22 mouse cellular contexts compared by ENCODE assay signal in genomic region chr5:136152365-136152764, GRCm38 (mm10). TPM values are rescaled to one million over a fixed set of nuclear protein-coding genes. Genes with fewer than 3 reads are reported as not detected.
DNase-seq lines count a peak whose midpoint lies in the region; ATAC-seq and TF ChIP-seq lines count a peak whose summit lies in the region.
"Had no signal": no experiment of that assay in that cellular context is flagged by ENCODE, and none has a peak within 500 bp of the region (broad histone marks: within the 10 kb centered on the region; RNA-seq: fewer than 3 reads in every experiment).

No protein-coding gene starts in this region.

- H3K27me3 ChIP-seq in cerebellum, adult 2 months (ENCODE audit: control insufficient read depth, insufficient read depth, low read length), result no peaks in the 10 kb centered on the region
- no peaks in the 10 kb centered on the region for H3K27me3 ChIP-seq in heart, embryonic 11.5 days (ENCODE audit: control insufficient read depth, insufficient read depth, low read length)
- no peaks in the 10 kb centered on the region for H3K27me3 ChIP-seq in megakaryocyte, embryonic 14.5 days (replicated peaks)
- H3K27me3 ChIP-seq: forebrain, embryonic 15.5 days; hindbrain, embryonic 13.5 days; limb, embryonic 12.5 days; liver, embryonic 12.5 days; stomach, embryonic 15.5 days had no signal

- no peak overlapping the region for H3K4me2 ChIP-seq in heart, embryonic 11.5 days
- H3K4me2 ChIP-seq: forebrain, embryonic 15.5 days; hindbrain, embryonic 13.5 days; limb, embryonic 12.5 days; liver, embryonic 12.5 days; stomach, embryonic 15.5 days had no signal

- no peak for TF ChIP-seq CTCF in cerebellum, adult 2 months (IDR thresholded peaks at IDR 0.05; ENCODE audit: borderline replicate concordance, insufficient read depth, low read depth, low read length)

- H3K9me3 ChIP-seq in heart, embryonic 11.5 days (replicated peaks; ENCODE audit: control insufficient read depth, low read length), result no peaks in the 10 kb centered on the region
- no peaks in the 10 kb centered on the region for H3K9me3 ChIP-seq in megakaryocyte, embryonic 14.5 days
- H3K9me3 ChIP-seq: forebrain, embryonic 15.5 days; hindbrain, embryonic 13.5 days; limb, embryonic 12.5 days; liver, embryonic 12.5 days; stomach, embryonic 15.5 days had no signal

- no peak for TF ChIP-seq POLR2A in cerebellum, adult 2 months (IDR thresholded peaks at IDR 0.05; ENCODE audit: borderline replicate concordance, insufficient read depth, low read length)

- H3K36me3 ChIP-seq in heart, embryonic 11.5 days (ENCODE audit: control insufficient read depth, insufficient read depth, low read length), result no peaks in the 10 kb centered on the region
- peaks cover 46% of the 10 kb centered on the region for H3K36me3 ChIP-seq in megakaryocyte, embryonic 14.5 days (replicated peaks; ENCODE audit: low read length)
- H3K36me3 ChIP-seq: forebrain, embryonic 15.5 days; limb, embryonic 12.5 days; liver, embryonic 12.5 days; stomach, embryonic 15.5 days had no signal

- ATAC-seq in heart, embryonic 11.5 days (replicated peaks; ENCODE audit: insufficient number of reproducible peaks, low FRiP score, low TSS enrichment), result no peak
- ATAC-seq in megakaryocyte, adult 5-6 weeks (ENCODE audit: poor library complexity, severe bottlenecking), result no peak
- ATAC-seq: forebrain, embryonic 15.5 days; liver, embryonic 12.5 days had no signal

- no peak overlapping the region for H3K9ac ChIP-seq in heart, embryonic 11.5 days (ENCODE audit: low read depth, low read length)
- H3K9ac ChIP-seq: forebrain, embryonic 15.5 days; hindbrain, embryonic 13.5 days; limb, embryonic 12.5 days; liver, embryonic 12.5 days; stomach, embryonic 15.5 days had no signal

- no peak overlapping the region for H3K4me3 ChIP-seq in cerebellum, adult 2 months (replicated peaks; ENCODE audit: insufficient read depth, low read depth, low read length)
- no peak overlapping the region for H3K4me3 ChIP-seq in heart, embryonic 11.5 days (ENCODE audit: low read depth, low read length)
- H3K4me3 ChIP-seq in megakaryocyte, embryonic 14.5 days (replicated peaks), result peak overlapping the region; percentile 47
- H3K4me3 ChIP-seq: forebrain, embryonic 15.5 days; hindbrain, embryonic 13.5 days; limb, embryonic 12.5 days; liver, embryonic 12.5 days; stomach, embryonic 15.5 days had no signal

- 23% methylated on average over 8 of the region's 8 CpGs for WGBS in cerebellum, adult 2 months
- WGBS in heart, embryonic 11.5 days (ENCODE audit: insufficient replicate concordance), result 74% methylated on average over 8 of the region's 8 CpGs

- H3K4me1 ChIP-seq in cerebellum, adult 2 months (ENCODE audit: control insufficient read depth, insufficient read depth, low read length), result no peaks in the 10 kb centered on the region
- H3K4me1 ChIP-seq in heart, embryonic 11.5 days (ENCODE audit: control insufficient read depth, insufficient read depth, low read length), result no peaks in the 10 kb centered on the region
- H3K4me1 ChIP-seq in megakaryocyte, embryonic 14.5 days, result peaks cover 73% of the 10 kb centered on the region
- H3K4me1 ChIP-seq: forebrain, embryonic 15.5 days; hindbrain, embryonic 13.5 days; limb, embryonic 12.5 days; stomach, embryonic 15.5 days had no signal

- no peak overlapping the region for H3K27ac ChIP-seq in cerebellum, adult 2 months (ENCODE audit: insufficient read depth, low read length)
- H3K27ac ChIP-seq in heart, embryonic 11.5 days (ENCODE audit: low read depth, low read length), result no peak overlapping the region
- H3K27ac ChIP-seq: forebrain, embryonic 15.5 days; hindbrain, embryonic 13.5 days; limb, embryonic 12.5 days; liver, embryonic 12.5 days; stomach, embryonic 15.5 days had no signal

- peak; percentile 53 to 67 for DNase-seq in cerebellum, postnatal 10 days
- no peak for DNase-seq in cerebellum, adult 2 months
- peak; percentile 32 for DNase-seq in heart, adult 8-10 months (ENCODE audit: low spot score)
- DNase-seq in skeletal muscle tissue, adult 2 months (ENCODE audit: low read depth, low spot score), result peak; percentile 24
- no peak for DNase-seq in layer of hippocampus, postnatal 36 days
- DNase-seq: adrenal gland, postnatal 10 days; cerebellum, adult 18-20 months; cerebellum, postnatal 36 days; kidney, adult 11 months; lung, adult 18-20 months; lung, postnatal 14 days; midbrain, embryonic 14.5 days; thymus, adult 2 months; thymus, postnatal 4 days had no signal

RNA-seq across cellular contexts. Expression of gene Alkbh4, which starts 16.4 kb away (rescaled TPM):
- 15.7 and 17.2 TPM in 2 replicates for polyA plus RNA-seq in cerebellum, adult 2 months (2012; rRNA removed)
- 1 to 10 TPM; 4.0 to 5.4 (median 4.6) TPM for total RNA-seq in heart, adult 8-10 months (2022)
- polyA plus RNA-seq in heart, embryonic 11.5 days (2014; fragmentation: Nextera tagmentation; extraction: Ambion mirVana), result 15.8 and 16.7 TPM in 2 replicates
- polyA plus RNA-seq in megakaryocyte, embryonic 14.5 days (2012; ENCODE audit: insufficient read depth, low replicate concordance), result 37.3 and 77.1 TPM in 2 replicates
- 14.0 and 19.8 TPM in 2 replicates for total RNA-seq in megakaryocyte, adult 5-6 weeks (2015)
- total RNA-seq in megakaryocyte, adult 5-6 weeks (2017), result 11.2 and 15.2 TPM in 2 replicates
- 10 to 100 TPM in 1 of 2 experiments, 1 to 10 TPM in 1; 9.8 to 10.2 TPM for total RNA-seq in layer of hippocampus, postnatal 36 days (2021)

RNA-seq across cellular contexts. Expression of gene Lrwd1, which starts 16.5 kb away (rescaled TPM):
- polyA plus RNA-seq in cerebellum, adult 2 months (2012; rRNA removed), result 21.5 and 23.7 TPM in 2 replicates
- 1 to 10 TPM; 5.4 to 6.9 (median 6.0) TPM for total RNA-seq in heart, adult 8-10 months (2022)
- 21.7 and 22.6 TPM in 2 replicates for polyA plus RNA-seq in heart, embryonic 11.5 days (2014; fragmentation: Nextera tagmentation; extraction: Ambion mirVana)
- polyA plus RNA-seq in megakaryocyte, embryonic 14.5 days (2012; ENCODE audit: insufficient read depth, low replicate concordance), result 47.2 and 54.5 TPM in 2 replicates
- 12.3 and 16.0 TPM in 2 replicates for total RNA-seq in megakaryocyte, adult 5-6 weeks (2015)
- total RNA-seq in megakaryocyte, adult 5-6 weeks (2017), result 40.9 and 58.5 TPM in 2 replicates
- total RNA-seq in layer of hippocampus, postnatal 36 days (2021), result 10 to 100 TPM; 14.5 to 17.3 TPM

RNA-seq across cellular contexts. Expression of gene Orai2, which starts 18.1 kb away (rescaled TPM):
- polyA plus RNA-seq in cerebellum, adult 2 months (2012; rRNA removed), result 64.9 and 66.9 TPM in 2 replicates
- total RNA-seq in heart, adult 8-10 months (2022), result 1 to 10 TPM in 1 of 4 experiments, under 1 TPM in 3; 0.31 to 1.3 (median 0.67) TPM
- 2.5 and 2.7 TPM in 2 replicates for polyA plus RNA-seq in heart, embryonic 11.5 days (2014; fragmentation: Nextera tagmentation; extraction: Ambion mirVana)
- 23.2 and 25.7 TPM in 2 replicates for polyA plus RNA-seq in megakaryocyte, embryonic 14.5 days (2012; ENCODE audit: insufficient read depth, low replicate concordance)
- total RNA-seq in megakaryocyte, adult 5-6 weeks (2015), result 26.1 and 26.5 TPM in 2 replicates
- total RNA-seq in megakaryocyte, adult 5-6 weeks (2017), result 42.8 and 48.1 TPM in 2 replicates
- 100 to 1,000 TPM; 144 to 145 TPM for total RNA-seq in layer of hippocampus, postnatal 36 days (2021)

RNA-seq across cellular contexts. Expression of gene Polr2j, which starts 35.9 kb away (rescaled TPM):
- 121 and 123 TPM in 2 replicates for polyA plus RNA-seq in cerebellum, adult 2 months (2012; rRNA removed)
- 10 to 100 TPM; 73.1 to 88.1 (median 78.9) TPM for total RNA-seq in heart, adult 8-10 months (2022)
- 164 and 178 TPM in 2 replicates for polyA plus RNA-seq in heart, embryonic 11.5 days (2014; fragmentation: Nextera tagmentation; extraction: Ambion mirVana)
- 14.7 and 91.2 TPM in 2 replicates for polyA plus RNA-seq in megakaryocyte, embryonic 14.5 days (2012; ENCODE audit: insufficient read depth, low replicate concordance)
- 94.7 and 103 TPM in 2 replicates for total RNA-seq in megakaryocyte, adult 5-6 weeks (2015)
- total RNA-seq in megakaryocyte, adult 5-6 weeks (2017), result 105 and 117 TPM in 2 replicates
- 10 to 100 TPM; 64.0 to 75.6 TPM for total RNA-seq in layer of hippocampus, postnatal 36 days (2021)

RNA-seq across cellular contexts. Expression of gene Prkrip1, which starts 46.4 kb away (rescaled TPM):
- 36.2 and 38.0 TPM in 2 replicates for polyA plus RNA-seq in cerebellum, adult 2 months (2012; rRNA removed)
- 10 to 100 TPM; 14.8 to 21.1 (median 19.0) TPM for total RNA-seq in heart, adult 8-10 months (2022)
- 50.3 and 52.6 TPM in 2 replicates for polyA plus RNA-seq in heart, embryonic 11.5 days (2014; fragmentation: Nextera tagmentation; extraction: Ambion mirVana)
- 19.4 and 67.8 TPM in 2 replicates for polyA plus RNA-seq in megakaryocyte, embryonic 14.5 days (2012; ENCODE audit: insufficient read depth, low replicate concordance)
- 8.7 and 15.7 TPM in 2 replicates for total RNA-seq in megakaryocyte, adult 5-6 weeks (2015)
- total RNA-seq in megakaryocyte, adult 5-6 weeks (2017), result 46.0 and 50.7 TPM in 2 replicates
- total RNA-seq in layer of hippocampus, postnatal 36 days (2021), result 10 to 100 TPM; 35.2 to 41.4 TPM

Comparison
In these comparisons a context has a peak if more than half of its experiments do, and no peak if none do; other contexts are left out.
1. DNase-seq: peak in cerebellum, postnatal 10 days (2 of 2), heart, adult 8-10 months (single experiment) and skeletal muscle tissue, adult 2 months (single experiment); none in cerebellum, adult 2 months (0 of 2) and layer of hippocampus, postnatal 36 days (0 of 2).
2. RNA of gene Orai2, which starts 18.1 kb away (total RNA-seq): 144 to 145 TPM in layer of hippocampus, postnatal 36 days and 26.1 to 48.1 TPM in megakaryocyte, adult 5-6 weeks; 0.31 to 1.3 TPM in heart, adult 8-10 months; every median in the first group is over 10 times any median in the second.